Mouse (Mus musculus) heart, postnatal 4 days (tissue): ENCODE measurements around the gene Zc3h12a. TPM values are rescaled to one million over a fixed set of nuclear protein-coding genes. Genes with fewer than 3 reads are reported as not detected.

Source experiments
- DNase-seq: peaks from one replicate; pipeline ENCODE4 v3.0.0; 2021
- total RNA-seq, 2 experiments: library from RNA; stranded (reverse); gene quantifications; 2 replicates each; pipeline ENCODE4 v1.2.3; 2021

The Zc3h12a gene
- total RNA-seq, result 1 to 10 TPM; 2.4 to 3.2 TPM

DNA sequence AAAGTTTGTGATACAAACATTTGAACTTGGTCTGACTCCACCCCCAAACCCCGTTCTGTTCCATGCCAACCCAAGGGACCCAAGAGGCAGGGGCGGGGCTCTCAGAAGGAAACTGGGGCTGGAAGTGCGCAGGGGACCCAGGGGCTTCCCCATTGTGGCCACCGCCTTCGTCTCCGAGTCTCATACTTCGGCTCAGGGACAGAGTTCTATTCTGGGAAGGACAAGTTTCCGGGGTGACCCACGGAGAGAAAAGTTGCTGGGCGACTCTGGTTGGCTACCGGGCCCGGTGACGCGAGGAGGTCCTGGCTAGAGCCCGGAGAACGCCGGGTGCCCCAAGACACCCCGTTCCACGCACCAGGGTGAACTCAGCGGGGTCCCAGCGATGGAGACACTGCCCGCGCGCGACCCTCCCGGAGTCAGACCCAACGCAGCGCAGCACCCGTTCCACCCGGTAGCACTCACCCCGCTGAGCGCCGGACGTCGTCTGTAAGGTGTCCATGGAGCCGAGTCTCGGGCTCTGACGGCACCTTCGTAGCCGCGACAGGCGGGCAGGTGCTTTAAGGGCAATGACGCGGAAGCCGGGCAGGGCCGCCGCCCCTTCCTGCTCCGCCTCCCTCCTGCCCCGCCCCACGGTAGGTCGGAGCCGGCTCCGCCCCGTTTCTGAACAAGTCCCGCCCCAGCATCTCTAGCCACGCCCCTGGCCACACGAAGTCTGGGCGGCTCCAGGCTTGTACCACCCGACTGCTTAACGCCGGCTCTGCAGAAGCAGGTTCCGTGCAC, at the start of gene Zc3h12a:
TSS of gene Zc3h12a (minus strand) at position 536 of the 780 bp plus-strand sequence.
- peak; percentile 92 for DNase-seq

DNA sequence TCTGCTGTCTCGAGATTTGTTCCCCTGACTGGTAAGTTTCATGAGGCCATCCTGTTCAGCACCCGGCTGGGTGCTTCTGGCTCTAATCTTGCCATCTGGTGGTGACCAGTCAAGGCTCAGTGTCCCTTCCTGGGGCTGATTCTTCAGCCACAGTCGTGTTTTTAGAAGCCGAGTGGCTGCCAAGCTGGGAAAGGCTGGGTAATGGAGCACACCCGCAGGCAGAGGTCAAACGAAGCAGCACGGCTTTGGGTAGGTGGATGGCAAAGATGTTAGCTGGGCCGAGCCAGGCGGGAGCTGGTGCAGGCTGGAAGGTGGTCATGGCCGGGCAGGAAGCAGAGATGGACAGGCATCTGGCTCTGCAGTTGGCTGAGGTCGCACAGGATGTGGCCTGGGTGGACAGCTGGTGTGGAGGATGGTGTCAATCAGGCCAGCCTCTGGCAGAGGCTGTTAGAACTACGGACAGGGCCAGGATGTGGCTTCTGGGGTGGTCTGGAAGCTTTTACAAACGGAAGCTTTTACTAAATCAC, 49.1 kb upstream of the Zc3h12a start:
- no peak for DNase-seq

- DNase-seq, result no peak
Observed at GRCm38 (mm10) chr4:125176190-125176589, 48.5 kb upstream of the Zc3h12a start.

GRCm38 (mm10) chr4:125175591-125175990, 48.0 kb upstream of the Zc3h12a start:
- DNase-seq, result peak; percentile 74

DNA sequence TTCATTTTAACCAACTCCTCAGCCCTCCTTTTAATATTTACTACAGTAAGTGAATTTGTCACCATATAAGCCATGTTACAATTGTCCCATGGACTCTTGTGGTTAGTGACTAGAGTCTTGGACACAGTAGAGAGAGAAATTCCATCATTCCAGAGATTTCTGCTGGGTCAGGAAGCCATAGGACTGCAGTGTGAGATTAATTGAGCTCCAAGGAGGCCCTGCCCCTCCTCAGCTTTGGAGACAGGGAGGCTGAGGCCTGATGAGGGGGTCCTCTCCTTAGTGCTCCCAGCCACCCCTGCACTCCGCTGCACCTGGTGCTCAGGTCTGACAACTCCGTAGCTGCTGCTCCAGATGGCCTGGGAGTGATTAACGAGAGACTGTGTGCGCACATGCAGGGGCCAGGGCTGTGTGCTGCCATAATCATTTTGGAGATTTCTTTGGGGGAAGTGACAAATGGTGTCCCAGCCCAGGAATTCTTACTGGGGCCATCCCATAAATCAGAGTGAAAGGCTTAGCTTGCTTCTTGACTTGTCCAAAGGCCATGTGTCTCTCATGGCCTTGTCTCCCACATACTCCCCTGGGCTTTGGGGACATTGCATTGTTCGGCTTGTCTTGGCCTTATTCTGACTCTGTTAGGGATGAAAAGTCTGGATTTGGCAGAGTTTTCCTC, 47.0 kb upstream of the Zc3h12a start:
- DNase-seq, result no peak

DNA sequence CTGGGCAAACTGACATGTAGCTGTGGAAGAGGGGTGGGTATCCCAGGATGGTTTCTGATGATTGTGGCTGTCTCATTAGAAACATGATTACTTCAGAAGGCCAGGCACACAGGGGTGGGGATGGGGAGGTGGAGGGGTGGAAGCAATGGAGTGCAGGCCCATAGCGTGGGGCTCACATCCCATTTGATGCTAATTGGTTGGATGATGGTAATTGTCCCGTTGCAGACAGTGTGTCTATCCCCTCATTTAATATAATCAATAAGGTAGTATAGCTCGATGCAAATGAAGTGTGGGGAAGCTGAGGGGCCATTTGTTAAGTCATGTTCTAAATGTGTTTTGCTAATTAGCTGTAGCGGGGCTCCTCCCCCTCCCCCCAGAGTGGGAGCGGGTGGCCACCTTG, 45.5 kb upstream of the Zc3h12a start:
- DNase-seq, result no peak

DNA sequence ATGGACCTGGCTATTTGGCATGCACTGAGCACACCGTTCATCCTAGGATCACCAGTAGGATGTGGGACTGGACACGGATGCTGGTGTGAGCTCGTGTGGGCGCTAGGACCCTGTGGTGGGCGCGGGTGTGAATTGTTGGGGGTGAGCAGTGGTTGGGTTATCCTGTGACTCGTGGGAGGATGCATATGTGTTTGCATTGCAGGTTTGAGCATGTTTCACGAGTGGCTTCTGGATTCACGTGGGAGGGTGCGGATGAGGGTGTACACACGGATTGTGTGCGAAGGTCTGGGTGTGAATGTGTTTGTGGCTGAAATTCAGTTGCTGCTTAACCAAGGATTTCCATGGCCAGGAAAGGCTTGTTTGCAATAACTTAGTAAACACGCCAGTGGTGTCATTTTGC, 45.1 kb upstream of the Zc3h12a start:
- no peak for DNase-seq

DNA sequence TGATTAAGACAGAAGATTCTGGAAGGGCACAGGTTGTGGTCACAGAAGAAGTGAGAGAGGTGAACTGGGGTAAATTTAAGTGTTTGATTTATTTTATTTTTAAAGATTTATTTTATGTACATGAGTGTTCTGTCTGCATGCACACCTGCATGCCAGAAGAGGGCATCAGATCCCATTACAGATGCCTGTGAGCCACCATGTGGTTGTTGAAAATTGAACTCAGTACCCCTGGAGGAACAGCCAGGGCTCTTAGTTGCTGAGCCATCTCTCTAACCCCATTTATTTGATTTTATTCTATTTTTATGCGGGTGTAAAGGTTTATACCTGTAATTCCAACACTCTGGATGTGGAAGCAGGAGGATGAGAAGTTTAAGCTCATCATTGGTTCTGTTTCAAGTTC, 40.1 kb upstream of the Zc3h12a start:
- DNase-seq, result no peak

DNA sequence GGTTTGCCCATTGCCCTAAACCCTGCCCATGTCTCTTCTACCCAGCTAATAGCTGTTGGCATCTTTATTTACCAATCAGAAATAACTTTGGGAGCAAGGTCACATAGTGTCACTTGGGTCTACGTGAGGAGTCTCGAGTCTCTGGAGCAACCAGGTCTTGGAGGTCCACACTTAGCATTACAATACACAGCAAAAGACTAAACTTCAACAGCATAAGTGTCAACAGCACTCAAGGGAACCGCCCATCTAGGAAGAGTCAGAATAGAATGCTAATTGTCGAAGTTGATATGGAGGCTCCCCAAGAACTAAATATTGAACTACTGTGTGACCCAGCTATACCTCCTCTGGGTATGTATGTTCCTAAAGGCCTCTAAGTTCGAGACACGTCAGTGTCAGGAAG, 37.2 kb upstream of the Zc3h12a start:
- no peak for DNase-seq

DNA sequence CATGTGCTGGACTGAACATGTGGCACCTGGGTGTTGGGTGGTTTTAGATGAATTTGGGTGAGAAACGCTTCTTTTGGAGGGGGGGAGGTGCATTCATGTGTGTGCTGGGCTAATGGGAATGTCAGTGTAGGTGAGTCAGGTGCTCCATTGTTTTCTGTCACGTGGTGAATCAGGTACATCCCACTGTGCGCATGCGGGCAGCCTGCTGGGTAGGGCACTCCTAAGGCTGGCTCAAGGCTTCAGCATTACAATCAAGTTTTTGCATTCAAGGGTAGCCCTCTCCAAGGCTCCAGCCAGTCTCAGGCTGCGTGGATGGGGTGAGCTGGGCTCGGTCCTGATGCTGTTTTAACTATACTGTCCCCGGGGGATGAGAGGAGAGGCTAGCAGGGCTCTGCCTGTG, 35.1 kb upstream of the Zc3h12a start:
- DNase-seq, result no peak

- DNase-seq, result no peak
Observed at GRCm38 (mm10) chr4:125161392-125161791, 33.8 kb upstream of the Zc3h12a start.

DNA sequence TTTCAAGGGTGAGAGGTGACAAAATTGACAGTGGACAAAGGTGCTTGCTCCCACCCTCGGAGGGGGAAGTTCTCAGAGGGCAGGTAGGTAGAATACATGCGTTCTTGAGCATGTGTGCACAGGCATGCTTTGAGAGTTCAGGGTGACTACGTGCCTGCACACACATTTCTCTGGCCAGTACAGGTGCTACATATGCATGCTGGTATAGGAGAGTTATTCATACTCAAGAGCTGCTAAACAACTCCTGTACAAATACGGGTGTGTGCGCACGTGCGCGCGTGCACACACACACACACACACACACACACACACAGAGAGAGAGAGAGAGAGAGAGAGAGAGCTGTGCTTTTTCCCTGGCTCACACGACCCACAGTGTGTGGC, 33.3 kb upstream of the Zc3h12a start:
- DNase-seq, result no peak

DNA sequence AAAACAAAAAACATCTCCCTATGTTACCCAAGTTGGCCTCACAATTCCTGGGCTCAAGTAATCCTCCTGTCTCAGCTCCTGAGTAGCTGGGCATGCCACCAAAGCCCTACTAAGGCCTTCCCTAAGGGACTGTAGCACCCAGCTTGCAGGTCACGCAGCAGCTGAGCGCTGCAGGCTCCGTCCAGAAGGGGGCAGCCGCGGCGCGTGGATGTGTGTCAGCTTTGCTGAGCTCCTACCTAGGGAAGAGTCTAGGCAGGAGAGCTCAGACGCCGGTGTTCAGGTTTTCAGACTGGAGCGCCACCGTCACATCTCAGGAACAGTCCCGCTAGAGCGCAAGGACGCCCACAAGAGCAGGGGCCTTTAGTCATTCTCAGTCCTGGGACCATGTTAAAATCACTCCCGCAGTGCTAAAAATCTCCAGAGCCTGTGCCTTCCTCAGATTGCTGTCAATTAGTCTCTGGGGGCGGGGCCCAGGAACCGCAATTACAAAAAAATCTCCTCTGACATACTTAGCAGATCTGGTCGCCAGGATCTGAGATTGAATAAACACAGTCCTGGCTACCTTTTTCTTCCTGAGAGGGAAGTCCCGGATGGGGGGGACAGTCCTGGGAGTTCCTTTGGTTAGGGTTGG, 32.8 kb upstream of the Zc3h12a start:
- DNase-seq, result peak; percentile 91

GRCm38 (mm10) chr4:125158581-125159317, 31.1 kb upstream of the Zc3h12a start:
- DNase-seq, result no peak

GRCm38 (mm10) chr4:125158081-125158480, 30.4 kb upstream of the Zc3h12a start:
- DNase-seq, result no peak

DNA sequence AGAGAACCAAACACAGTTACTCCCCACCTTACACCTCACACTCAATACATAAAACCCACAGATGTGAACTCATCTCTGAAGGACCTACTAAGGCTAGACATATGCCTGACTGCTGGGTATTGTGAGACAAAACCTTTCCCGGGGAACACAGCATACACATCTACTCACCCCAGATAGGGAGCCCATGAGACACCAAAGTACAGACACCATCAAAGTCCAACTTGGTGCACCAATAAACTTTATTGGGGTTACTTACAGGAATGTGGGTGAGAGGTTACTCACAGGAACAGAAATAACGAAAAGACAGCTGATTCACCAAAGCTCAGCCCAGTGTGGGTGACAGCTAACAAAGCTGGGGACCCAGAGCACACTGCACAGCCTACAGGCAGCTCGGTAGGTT, 29.7 kb upstream of the Zc3h12a start:
- no peak for DNase-seq

GRCm38 (mm10) chr4:125155646-125156045, 28.0 kb upstream of the Zc3h12a start:
- DNase-seq, result no peak

DNA sequence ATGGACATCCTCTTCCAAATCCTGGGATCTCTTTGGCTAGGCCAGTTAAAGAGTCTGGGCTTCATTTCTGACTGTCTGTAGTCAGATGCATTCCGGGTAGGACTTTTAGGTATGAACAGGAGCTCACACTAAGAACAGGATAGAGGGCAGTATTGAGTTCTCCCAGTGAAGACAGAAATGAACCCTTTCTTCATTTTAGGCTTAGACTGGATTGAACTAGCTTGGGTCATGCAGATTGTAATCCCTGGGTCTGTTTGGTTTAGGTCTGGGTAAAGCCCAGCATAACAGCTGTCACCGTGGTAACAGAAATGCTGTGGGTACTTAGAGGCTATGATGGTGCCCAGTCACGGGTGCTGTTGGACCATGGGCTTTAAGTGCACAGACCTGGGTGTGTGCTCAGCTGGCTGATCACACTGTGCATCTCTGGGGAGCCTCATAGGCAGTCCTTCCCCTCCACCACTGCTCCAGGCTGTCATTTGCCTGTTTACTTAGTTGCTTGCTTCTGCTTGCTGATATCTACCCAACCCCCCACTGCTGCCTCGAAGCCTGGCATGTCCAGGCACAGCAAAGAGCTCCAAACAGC, 26.1 kb upstream of the Zc3h12a start:
- DNase-seq, result no peak

DNA sequence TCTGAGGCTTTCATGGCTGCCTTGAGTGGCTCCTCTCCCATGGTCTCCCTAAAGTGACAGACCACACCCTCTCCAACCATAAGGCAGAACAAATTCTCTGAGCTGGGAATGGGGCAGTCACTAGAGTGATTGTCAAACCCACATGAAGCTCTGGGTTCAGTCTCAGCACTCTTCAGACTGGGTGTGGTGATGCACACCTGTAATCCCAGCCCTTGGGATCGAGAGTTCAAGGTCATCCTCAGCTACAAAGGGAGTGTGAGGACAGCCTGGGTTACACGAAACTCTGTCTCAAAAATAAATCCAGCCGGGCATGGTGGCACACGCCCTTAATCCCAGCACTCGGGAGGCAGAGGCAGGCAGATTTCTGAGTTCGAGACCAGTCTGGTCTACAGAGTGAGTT, 24.8 kb upstream of the Zc3h12a start:
- no peak for DNase-seq

DNA sequence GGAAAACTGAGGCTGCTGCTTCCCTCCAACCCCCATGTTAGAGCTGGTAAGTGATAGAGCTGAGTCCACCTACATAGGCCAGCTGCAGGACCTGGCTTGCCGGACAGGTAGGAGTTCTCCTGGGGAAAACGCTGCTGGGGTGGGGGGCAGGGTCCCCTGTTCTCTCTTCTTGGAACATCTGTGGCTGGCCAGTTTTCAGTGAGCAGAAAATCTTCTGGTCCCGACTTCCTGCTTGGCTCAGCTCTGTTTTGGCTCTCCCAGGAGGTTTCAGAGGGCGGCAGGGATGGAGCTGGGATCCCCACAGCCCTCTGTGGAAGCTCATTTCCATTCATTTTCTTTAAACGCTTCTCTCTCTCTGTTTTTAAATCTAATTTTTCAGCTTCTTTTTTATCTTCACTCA, 21.8 kb upstream of the Zc3h12a start:
- DNase-seq, result no peak

DNA sequence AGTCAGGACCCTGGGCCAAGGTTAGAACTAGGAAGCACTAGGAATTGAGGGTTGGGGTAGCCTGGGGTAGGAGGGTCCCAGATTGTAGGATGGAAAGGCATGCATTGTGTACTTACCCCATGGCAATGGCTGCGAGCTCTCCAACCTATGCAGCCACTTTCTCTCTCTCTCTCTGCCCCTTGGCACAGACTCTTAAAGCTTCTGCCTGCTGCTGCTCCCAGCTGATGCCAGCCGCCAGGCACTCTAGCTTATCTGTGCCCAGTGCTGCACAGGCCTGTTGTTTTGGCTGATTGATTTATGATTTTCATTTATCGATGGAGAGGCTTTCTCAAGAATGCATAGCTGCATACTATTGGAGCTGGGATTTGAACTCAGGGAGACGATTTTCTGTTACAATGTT, 20.3 kb upstream of the Zc3h12a start:
- DNase-seq, result no peak

DNA sequence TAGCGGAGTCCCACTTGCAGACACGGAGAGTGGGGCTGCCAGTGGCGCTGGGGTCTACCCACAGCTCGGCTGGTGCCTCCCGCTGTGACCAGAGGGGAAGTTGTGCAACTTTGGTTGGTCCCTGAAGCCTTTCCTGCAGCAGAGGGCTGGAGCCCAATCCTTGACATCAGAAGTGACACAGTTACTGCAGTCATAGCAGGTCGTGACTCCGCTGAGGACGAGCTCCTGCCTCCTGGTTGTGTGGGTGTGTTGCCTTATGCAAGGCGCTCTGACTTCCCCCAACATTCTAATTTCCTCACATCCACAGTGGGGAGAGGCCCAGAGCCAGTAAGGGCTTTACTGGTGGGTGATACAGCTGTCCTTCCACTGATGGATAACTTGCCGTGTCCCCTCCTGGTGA, 17.6 kb upstream of the Zc3h12a start:
- DNase-seq, result no peak
